Mouse (Mus musculus) heart, embryonic 16.5 days (tissue): ENCODE measurements around the gene Psmd12. TPM values are rescaled to one million over a fixed set of nuclear protein-coding genes. Genes with fewer than 3 reads are reported as not detected.
A peak's percentile ranks its signal among the peaks of the same experiment; 100 is the strongest.

Experiments used
- ATAC-seq: fragments of 200-750 bp; cut with Nextera tagmentation; replicated peaks from 2 replicates; pipeline ENCODE4 v1.8.0; 2017; ENCODE audit warnings: moderate number of reproducible peaks; ENCODE audit not compliant: insufficient read depth, low FRiP score; ENCODE audit errors: extremely low read depth
- H3K27ac ChIP-seq: fragments of 300-500 bp; sonication (generic); 2 replicates; pipeline ENCODE4 v1.5.1; 2014; ENCODE audit warnings: mild to moderate bottlenecking, low read length, control low read depth, moderate library complexity
- H3K27me3 ChIP-seq: fragments of 300-500 bp; sonication (generic); 2 replicates; pipeline ENCODE4 v1.6.1; 2014; ENCODE audit warnings: low read length, mixed read lengths; ENCODE audit not compliant: control insufficient read depth, insufficient read depth
- H3K36me3 ChIP-seq: fragments of 300-500 bp; sonication (generic); 2 replicates; pipeline ENCODE4 v1.6.1; 2014; ENCODE audit not compliant: control insufficient read depth, insufficient read depth
- H3K4me1 ChIP-seq: fragments of 300-500 bp; sonication (generic); 2 replicates; pipeline ENCODE4 v1.6.1; 2014; ENCODE audit warnings: low read length, mixed read lengths; ENCODE audit not compliant: control insufficient read depth, insufficient read depth
- H3K4me2 ChIP-seq: fragments of 300-500 bp; sonication (generic); 2 replicates; pipeline ENCODE4 v1.6.1; 2014; ENCODE audit warnings: low read depth, mild to moderate bottlenecking, control low read depth, low read length
- H3K4me3 ChIP-seq: fragments of 300-500 bp; sonication (generic); 2 replicates; pipeline ENCODE4 v1.5.1; 2014; ENCODE audit warnings: mild to moderate bottlenecking, control low read depth, low read length
- H3K9ac ChIP-seq: fragments of 300-500 bp; sonication (generic); 2 replicates; pipeline ENCODE4 v1.6.1; 2014; ENCODE audit warnings: low read length, control low read depth
- H3K9me3 ChIP-seq: fragments of 300-500 bp; sonication (generic); replicated peaks from 2 replicates; pipeline ENCODE4 v1.6.1; 2016; ENCODE audit warnings: low read length; ENCODE audit not compliant: control insufficient read depth
- WGBS: fragments of 180-500 bp; shearing (Covaris S2); extraction: QIAGEN DNeasy Blood & Tissue Kit; methylation state at CpG from one replicate; pipeline ENCODE4 v1.1.7; 2014; 5-methylcytosine and 5-hydroxymethylcytosine counted together
- polyA plus RNA-seq: library from polyadenylated mRNA; unstranded; fragments of >200 nt; fragmentation: Nextera tagmentation; extraction: Ambion mirVana; gene quantifications from 2 replicates; pipeline ENCODE4 v1.2.1, GENCODE M21; 2015

Psmd12 gene
- polyA plus RNA-seq, 1 experiment from 2014 or later: 151 TPM

- H3K4me1 ChIP-seq: peaks cover 10% of the 10 kb centered on the region
- no peak overlapping the region for H3K27ac ChIP-seq
- no peaks in the 10 kb centered on the region for H3K27me3 ChIP-seq
- peaks cover 3% of the 10 kb centered on the region; the same call in 1 of the 2 replicates for H3K9me3 ChIP-seq
- no peaks in the 10 kb centered on the region; the same call in none of the 2 replicates for H3K36me3 ChIP-seq
- ATAC-seq: no peak
- H3K4me2 ChIP-seq: no peak overlapping the region
- no peak overlapping the region for H3K9ac ChIP-seq
- no peak overlapping the region for H3K4me3 ChIP-seq
- 63% methylated on average over 12 of the region's 12 CpGs for WGBS
These were observed 21.0 kb upstream of the Psmd12 start for GRCm38 (mm10) chr11:107458286-107458685.

- Histone ChIP-seq H3K27me3 (no peaks in the 10 kb centered on the region), H3K9ac (no peak overlapping the region), H3K36me3 (no peaks in the 10 kb centered on the region; the same call in 1 of the 2 replicates), H3K4me1 (peaks cover 12% of the 10 kb centered on the region), H3K9me3 (peaks cover 3% of the 10 kb centered on the region; the same call in 1 of the 2 replicates), H3K4me2 (no peak overlapping the region), H3K27ac (no peak overlapping the region), H3K4me3 (no peak overlapping the region)
- 70% methylated on average over 7 of the region's 7 CpGs for WGBS
- no peak for ATAC-seq
These were observed 20.3 kb upstream of the Psmd12 start for GRCm38 (mm10) chr11:107458986-107459385.

- Histone ChIP-seq H3K9me3 (peaks cover 3% of the 10 kb centered on the region; the same call in 1 of the 2 replicates), H3K4me1 (peaks cover 8% of the 10 kb centered on the region), H3K4me2 (no peak overlapping the region), H3K27ac (no peak overlapping the region), H3K4me3 (no peak overlapping the region), H3K36me3 (no peaks in the 10 kb centered on the region; the same call in 1 of the 2 replicates), H3K27me3 (no peaks in the 10 kb centered on the region), H3K9ac (no peak overlapping the region)
- no peak for ATAC-seq
- 88% methylated on average over 7 of the region's 7 CpGs for WGBS
These were observed 19.5 kb upstream of the Psmd12 start for GRCm38 (mm10) chr11:107459828-107460227.

- Histone ChIP-seq H3K4me1 (0 out of 2 replicates have a peak, but pooled peaks cover 2% of the 10 kb centered on the region), H3K9me3 (peaks cover 3% of the 10 kb centered on the region; the same call in 1 of the 2 replicates), H3K4me2 (no peak overlapping the region), H3K9ac (no peak overlapping the region), H3K27me3 (no peaks in the 10 kb centered on the region), H3K27ac (no peak overlapping the region), H3K36me3 (no peaks in the 10 kb centered on the region; the same call in 1 of the 2 replicates), H3K4me3 (no peak overlapping the region)
- WGBS: 94% methylated on average over 3 of the region's 3 CpGs
- ATAC-seq: no peak
These were observed 16.8 kb upstream of the Psmd12 start for GRCm38 (mm10) chr11:107462478-107462877.

- peaks cover 3% of the 10 kb centered on the region; the same call in 1 of the 2 replicates for H3K9me3 ChIP-seq
- peaks cover 6% of the 10 kb centered on the region for H3K4me1 ChIP-seq
- no peak overlapping the region for H3K9ac ChIP-seq
- ATAC-seq: no peak
- no peak overlapping the region for H3K4me2 ChIP-seq
- H3K36me3 ChIP-seq: no peaks in the 10 kb centered on the region; the same call in 1 of the 2 replicates
- 69% methylated on average over 12 of the region's 12 CpGs for WGBS
- H3K27ac ChIP-seq: no peak overlapping the region
- no peaks in the 10 kb centered on the region for H3K27me3 ChIP-seq
- no peak overlapping the region for H3K4me3 ChIP-seq
These were observed 16.0 kb upstream of the Psmd12 start for GRCm38 (mm10) chr11:107463251-107463681.

GRCm38 (mm10) chr11:107464141-107464540 is 15.1 kb upstream of the Psmd12 start:
- no peak overlapping the region for H3K4me2 ChIP-seq
- H3K9ac ChIP-seq: no peak overlapping the region
- no peaks in the 10 kb centered on the region for H3K27me3 ChIP-seq
- 58% methylated on average over 6 of the region's 6 CpGs for WGBS
- no peak overlapping the region for H3K4me3 ChIP-seq
- peaks cover 11% of the 10 kb centered on the region for H3K4me1 ChIP-seq
- ATAC-seq: no peak
- H3K9me3 ChIP-seq: peaks cover 3% of the 10 kb centered on the region; the same call in 1 of the 2 replicates
- H3K27ac ChIP-seq: 0 out of 2 replicates have a peak overlapping the region, but pooled peaks have one; percentile 18
- H3K36me3 ChIP-seq: no peaks in the 10 kb centered on the region; the same call in 1 of the 2 replicates

GRCm38 (mm10) chr11:107465041-107465440 is 14.2 kb upstream of the Psmd12 start:
- Histone ChIP-seq H3K36me3 (no peaks in the 10 kb centered on the region; the same call in 1 of the 2 replicates), H3K4me2 (no peak overlapping the region), H3K4me3 (no peak overlapping the region), H3K9me3 (peaks cover 3% of the 10 kb centered on the region; the same call in 1 of the 2 replicates), H3K4me1 (peaks cover 11% of the 10 kb centered on the region), H3K27me3 (no peaks in the 10 kb centered on the region), H3K9ac (no peak overlapping the region), H3K27ac (no peak overlapping the region)
- WGBS: 90% methylated on average over 4 of the region's 4 CpGs
- ATAC-seq: no peak

- Histone ChIP-seq H3K4me1 (peaks cover 13% of the 10 kb centered on the region), H3K4me2 (no peak overlapping the region), H3K9me3 (peaks cover 3% of the 10 kb centered on the region; the same call in 1 of the 2 replicates), H3K27me3 (no peaks in the 10 kb centered on the region), H3K27ac (no peak overlapping the region), H3K36me3 (no peaks in the 10 kb centered on the region; the same call in 1 of the 2 replicates), H3K9ac (no peak overlapping the region), H3K4me3 (no peak overlapping the region)
- ATAC-seq: no peak
- 50% methylated on average over 1 of the region's 1 CpGs for WGBS
These were observed 13.3 kb upstream of the Psmd12 start for GRCm38 (mm10) chr11:107465969-107466368.

GRCm38 (mm10) chr11:107466611-107467391 is 12.5 kb upstream of the Psmd12 start:
- H3K4me3 ChIP-seq: no peak overlapping the region
- H3K27me3 ChIP-seq: no peaks in the 10 kb centered on the region
- no peak overlapping the region for H3K27ac ChIP-seq
- no peak overlapping the region for H3K9ac ChIP-seq
- H3K9me3 ChIP-seq: peaks cover 3% of the 10 kb centered on the region; the same call in 1 of the 2 replicates
- H3K4me1 ChIP-seq: peaks cover 17% of the 10 kb centered on the region
- H3K4me2 ChIP-seq: no peak overlapping the region
- WGBS: 71% methylated on average over 6 of the region's 6 CpGs
- no peak for ATAC-seq
- no peaks in the 10 kb centered on the region; the same call in 1 of the 2 replicates for H3K36me3 ChIP-seq
